Mouse (Mus musculus): ENCODE results near the gene Samm50. TPM values are rescaled to one million over a fixed set of nuclear protein-coding genes. Genes with fewer than 3 reads are reported as not detected.
"Not testable (repeated sequence)": the region's sequence is repeated elsewhere in the genome, so short reads cannot be mapped to it uniquely, and the experiment has no call there.

The Samm50 gene
- 100 to 1,000 TPM in 1 of 2 experiments, 10 to 100 TPM in 1; 93.6 to 102 TPM for total RNA-seq (2021)
- long read RNA-seq, experiment 1, full-length matches to known transcripts = 9 of 25 reads
- long read RNA-seq, experiment 1, partial matches to known transcripts = 12 of 25 reads
- long read RNA-seq, experiment 1, other reads (novel, unspliced or antisense) = 4 of 25 reads
- long read RNA-seq, experiment 2, full-length matches to known transcripts = 22 of 42 reads
- long read RNA-seq, experiment 2, partial matches to known transcripts = 5 of 42 reads
- long read RNA-seq, experiment 2, other reads (novel, unspliced or antisense) = 15 of 42 reads

- DNase-seq (ENCODE audit: low spot score in 2 of 2) = peak; percentile 88 to 94
- Histone ChIP-seq H3K27ac (peak within 1 kb of the TSS; percentile 97), H3K4me3 (peak within 1 kb of the TSS; percentile 99)
- TF ChIP-seq CTCF (conservative IDR thresholded peaks at IDR 0.05) = peak; percentile 47
Observed at GRCm38 (mm10) chr15:84192058-84192791, at the start of gene Samm50. Samm50 (plus strand) TSS chr15:84192241.

DNA sequence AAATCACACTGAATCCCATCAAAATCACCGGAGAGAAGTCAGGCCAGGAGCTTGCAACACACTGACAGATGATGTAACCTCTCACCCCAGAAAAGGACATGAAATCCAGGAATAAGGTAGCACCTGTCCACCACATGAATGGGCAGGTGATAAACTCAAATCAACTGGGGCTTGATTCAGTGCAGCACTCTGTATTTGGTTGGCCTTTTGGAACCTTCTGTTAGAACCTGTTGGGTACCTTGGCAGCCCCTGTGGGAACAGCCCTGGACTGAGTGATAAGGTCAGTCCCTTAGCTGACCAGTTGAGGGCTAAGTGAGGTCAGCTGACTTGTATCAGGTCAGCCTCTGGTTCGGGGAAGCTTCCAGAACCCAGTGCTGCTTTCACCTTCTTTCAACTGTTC lies 35.9 kb upstream of the Samm50 start:
- Histone ChIP-seq H3K27ac (no peak overlapping the region), H3K4me3 (no peak overlapping the region)
- no peak for TF ChIP-seq CTCF (conservative IDR thresholded peaks at IDR 0.05)
- no peak for DNase-seq (ENCODE audit: low spot score in 2 of 2)

GRCm38 (mm10) chr15:84157530-84157929 lies 34.5 kb upstream of the Samm50 start:
- H3K27ac ChIP-seq; DNase-seq (ENCODE audit: low spot score in 2 of 2); H3K4me3 ChIP-seq: not testable (repeated sequence)

GRCm38 (mm10) chr15:84161871-84162270 lies 30.2 kb upstream of the Samm50 start:
- no peak for DNase-seq (ENCODE audit: low spot score in 2 of 2)
- no peak overlapping the region for H3K27ac ChIP-seq
- no peak for TF ChIP-seq CTCF (conservative IDR thresholded peaks at IDR 0.05)
- H3K4me3 ChIP-seq = no peak overlapping the region

GRCm38 (mm10) chr15:84166818-84167217 lies 25.2 kb upstream of the Samm50 start:
- no peak overlapping the region for H3K27ac ChIP-seq
- no peak for DNase-seq (ENCODE audit: low spot score in 2 of 2)
- H3K4me3 ChIP-seq = no peak overlapping the region
- TF ChIP-seq CTCF (conservative IDR thresholded peaks at IDR 0.05) = no peak

GRCm38 (mm10) chr15:84167600-84167999 lies 24.4 kb upstream of the Samm50 start, which contains the start of gene Pnpla3:
Pnpla3 (plus strand) TSS chr15:84167837.
- peak within 1 kb of the TSS; percentile 89 for H3K4me3 ChIP-seq
- H3K27ac ChIP-seq = peak within 1 kb of the TSS; percentile 91
- peak; percentile 58 for TF ChIP-seq CTCF (conservative IDR thresholded peaks at IDR 0.05)
- peak; percentile 97 for DNase-seq (ENCODE audit: low spot score in 2 of 2)

- peak in 1 of 2 experiments; percentile 34 for DNase-seq (ENCODE audit: low spot score in 2 of 2)
- no peak for TF ChIP-seq CTCF (conservative IDR thresholded peaks at IDR 0.05)
- H3K4me3 ChIP-seq = peak overlapping the region; percentile 89
- peak overlapping the region; percentile 91 for H3K27ac ChIP-seq
Observed at GRCm38 (mm10) chr15:84168170-84169161, 23.6 kb upstream of the Samm50 start.

- TF ChIP-seq CTCF (conservative IDR thresholded peaks at IDR 0.05) = no peak
- DNase-seq (ENCODE audit: low spot score in 2 of 2) = peak in 1 of 2 experiments; percentile 5
- H3K4me3 ChIP-seq = no peak overlapping the region
- no peak overlapping the region for H3K27ac ChIP-seq
Observed at GRCm38 (mm10) chr15:84169511-84169910, 22.5 kb upstream of the Samm50 start.

GRCm38 (mm10) chr15:84171166-84171565 lies 20.9 kb upstream of the Samm50 start:
- no peak overlapping the region for H3K4me3 ChIP-seq
- H3K27ac ChIP-seq = no peak overlapping the region
- no peak for TF ChIP-seq CTCF (conservative IDR thresholded peaks at IDR 0.05)
- no peak for DNase-seq (ENCODE audit: low spot score in 2 of 2)

GRCm38 (mm10) chr15:84178733-84179132 lies 13.3 kb upstream of the Samm50 start:
- H3K4me3 ChIP-seq = no peak overlapping the region
- TF ChIP-seq CTCF (conservative IDR thresholded peaks at IDR 0.05) = no peak
- peak in 1 of 2 experiments; percentile 47 for DNase-seq (ENCODE audit: low spot score in 2 of 2)

GRCm38 (mm10) chr15:84182000-84182399 lies 10.0 kb upstream of the Samm50 start:
- H3K4me3 ChIP-seq = no peak overlapping the region
- TF ChIP-seq CTCF (conservative IDR thresholded peaks at IDR 0.05) = no peak
- DNase-seq (ENCODE audit: low spot score in 2 of 2) = no peak
- no peak overlapping the region for H3K27ac ChIP-seq

More at GRCm38 (mm10) chr15:84178733-84179132, 13.3 kb upstream of the Samm50 start:
- H3K27ac ChIP-seq = no peak overlapping the region

DNA sequence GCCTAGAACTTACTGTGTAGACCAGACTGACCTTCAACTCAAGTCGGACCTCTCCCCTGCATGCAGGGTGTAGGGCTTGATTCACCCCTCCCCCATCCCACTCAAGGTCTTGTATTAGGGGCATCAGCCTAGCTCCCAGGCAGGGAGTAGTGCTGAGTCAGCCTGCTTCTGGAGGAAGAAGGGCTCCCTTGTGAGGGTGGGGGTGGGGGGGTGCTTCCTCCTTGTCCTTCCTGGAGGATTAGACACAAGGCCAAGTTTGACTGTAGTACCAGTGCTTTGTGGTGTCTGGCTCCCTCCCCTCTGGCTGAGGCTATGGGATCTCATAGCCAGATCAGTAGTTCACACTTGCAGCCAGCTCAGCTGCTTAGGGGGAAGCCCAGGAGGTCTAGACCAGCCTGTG lies 8.1 kb upstream of the Samm50 start:
- TF ChIP-seq CTCF (conservative IDR thresholded peaks at IDR 0.05) = no peak
- no peak overlapping the region for H3K27ac ChIP-seq
- no peak for DNase-seq (ENCODE audit: low spot score in 2 of 2)
- no peak overlapping the region for H3K4me3 ChIP-seq
